Mouse (Mus musculus): Measurements from ENCODE around the gene Dbnl.

DNA sequence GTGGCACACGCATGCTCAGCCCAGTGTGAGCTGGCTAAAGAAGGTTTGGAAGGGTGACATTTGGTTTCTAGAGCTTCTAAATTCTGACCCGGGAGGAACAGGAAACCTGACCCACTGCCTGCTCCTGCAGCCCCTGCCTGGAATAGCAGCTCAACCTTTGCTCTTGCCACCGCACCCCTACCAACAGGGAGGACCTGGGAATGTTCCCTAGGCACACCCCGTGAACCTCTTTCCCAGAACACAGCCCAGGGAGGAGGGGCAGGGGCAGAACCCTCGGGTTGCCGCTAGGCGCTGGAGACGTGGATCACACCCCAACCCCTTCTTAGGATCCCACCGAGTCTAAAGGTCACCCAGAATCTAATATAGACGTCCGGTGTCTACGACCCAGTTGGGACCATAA is 13.7 kb downstream of the Dbnl start:
- no peak for TF ChIP-seq TAL1 (conservative IDR thresholded peaks at IDR 0.05; ENCODE audit: low read depth, low read length)
- no peak for TF ChIP-seq CTCF (IDR thresholded peaks at IDR 0.05; ENCODE audit: low read depth, low read length)
- TF ChIP-seq GATA2 (IDR thresholded peaks at IDR 0.05; ENCODE audit: borderline replicate concordance, low read depth, low read length) = no peak
- TF ChIP-seq GATA1 (IDR thresholded peaks at IDR 0.05; ENCODE audit: borderline replicate concordance, low read length) = no peak
- TF ChIP-seq POLR2AphosphoS5 (IDR thresholded peaks at IDR 0.05; ENCODE audit: insufficient replicate concordance, low read depth, low read length) = no peak

Data from G1E (cell line).